Mouse (Mus musculus) kidney, adult 8-10 months (tissue): Measurements from ENCODE around the gene Dcun1d3.

Source experiments
- DNase-seq, 2 experiments: peaks; one replicate each; pipeline ENCODE4 v3.0.0; 2022

Gene Dcun1d3

DNA sequence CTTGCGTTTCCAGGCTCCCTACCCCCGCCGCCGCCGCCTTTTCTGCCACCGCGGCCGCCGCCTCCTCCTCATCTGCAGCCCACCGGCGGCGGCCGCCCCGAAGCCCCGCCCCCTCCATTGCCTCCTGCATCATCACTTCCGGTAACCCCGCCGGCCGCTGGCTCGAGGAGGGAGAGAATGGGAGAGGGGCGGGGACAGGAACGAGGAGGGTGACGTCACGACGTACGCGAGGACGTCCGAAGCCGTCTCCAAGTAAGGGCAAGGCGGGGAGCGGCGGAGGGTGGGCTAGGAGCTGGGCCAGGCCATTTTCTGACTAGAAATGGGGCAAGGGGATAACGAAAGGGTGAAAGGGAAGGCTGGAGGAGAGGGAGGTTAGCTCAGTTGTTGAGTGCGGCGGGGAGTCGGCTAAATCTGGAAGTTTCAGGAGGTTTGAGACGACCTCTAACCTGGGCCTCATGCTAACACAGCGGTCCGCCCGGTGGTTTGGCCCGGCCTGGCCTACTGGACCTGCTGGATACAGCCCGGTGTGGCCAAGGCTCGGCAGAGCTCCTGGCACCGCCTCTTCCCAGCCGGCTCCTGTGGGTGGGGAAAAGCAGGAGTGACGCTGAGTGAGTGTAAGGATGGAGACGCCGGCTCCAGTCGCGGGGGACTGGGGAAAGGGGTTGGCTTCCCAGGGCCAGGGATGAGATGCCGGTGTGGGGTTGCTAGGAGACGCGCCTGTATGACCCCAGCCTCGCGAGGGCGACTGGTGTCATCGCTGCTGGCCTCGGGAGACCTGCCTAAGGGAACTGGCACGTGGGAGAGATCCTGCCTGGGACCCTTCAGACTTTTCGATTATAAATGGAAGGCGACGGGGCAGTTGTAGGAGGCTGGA is at the start of gene Dcun1d3, which contains the start of gene Lyrm1:
Gene Dcun1d3, minus strand, starts transcription at position 660 of the 874 bp plus-strand sequence.
Gene Lyrm1, plus strand, starts transcription at position 223 of the 874 bp plus-strand sequence.
- peak; percentile 97 for DNase-seq

DNA sequence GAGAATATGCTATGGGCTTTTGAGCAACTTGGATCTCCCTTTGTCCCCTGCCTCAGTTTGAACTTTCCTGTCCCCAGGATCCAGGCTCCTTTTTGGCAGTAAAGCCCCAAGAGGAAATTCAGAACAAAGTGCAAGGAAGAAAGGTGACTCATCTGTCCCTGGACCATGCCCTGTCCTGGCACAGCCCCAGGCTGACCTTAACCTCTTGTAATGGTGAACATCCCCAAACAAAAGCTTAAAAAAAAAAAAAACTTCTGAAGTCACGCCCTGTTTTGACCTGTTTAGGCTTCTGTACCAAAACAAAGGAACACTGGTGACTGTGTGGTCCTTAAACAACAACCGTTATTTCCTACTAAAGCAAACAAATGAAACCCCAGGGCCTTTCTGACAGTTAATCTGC is 45.5 kb upstream of the Dcun1d3 start:
- DNase-seq = peak; percentile 78 to 87

DNA sequence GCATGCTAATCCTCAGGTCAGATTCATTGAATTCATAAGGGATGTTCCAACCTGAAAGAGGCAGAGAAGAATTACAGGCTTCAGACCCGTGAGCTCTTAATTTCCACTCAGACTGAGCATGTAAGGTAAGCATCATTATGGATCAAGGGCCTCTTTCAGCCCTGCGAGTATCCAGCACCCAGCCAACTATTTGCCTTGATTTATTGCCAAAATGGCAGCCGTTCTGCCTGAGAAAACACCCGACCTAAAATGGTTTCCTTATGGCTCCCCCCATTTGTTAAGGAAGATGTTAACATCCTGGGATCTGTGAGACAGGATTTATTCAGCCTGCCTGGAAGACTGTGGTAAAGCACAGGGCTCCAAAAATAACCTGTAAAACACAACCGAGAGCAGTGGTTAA is 40.9 kb upstream of the Dcun1d3 start:
- no peak for DNase-seq

DNA sequence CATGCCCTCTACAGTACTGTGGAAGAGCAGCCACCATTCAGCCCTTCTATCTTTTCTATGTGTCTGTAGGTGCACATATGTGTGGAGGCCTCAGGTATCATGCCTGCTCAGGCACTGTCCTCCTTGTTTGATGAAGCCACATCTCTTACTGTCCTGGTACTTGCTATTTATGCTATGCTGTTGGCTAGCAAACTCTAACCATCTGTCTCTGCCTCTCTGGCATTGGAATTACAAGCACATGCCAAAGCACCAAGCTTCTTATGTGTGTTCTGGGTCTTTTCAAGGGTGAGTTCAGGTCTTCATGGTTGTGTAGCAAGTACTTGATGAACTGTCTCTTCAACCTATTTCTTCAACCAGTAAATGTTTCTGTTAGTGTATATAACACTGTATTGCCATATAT is 40.2 kb upstream of the Dcun1d3 start:
- no peak for DNase-seq

DNA sequence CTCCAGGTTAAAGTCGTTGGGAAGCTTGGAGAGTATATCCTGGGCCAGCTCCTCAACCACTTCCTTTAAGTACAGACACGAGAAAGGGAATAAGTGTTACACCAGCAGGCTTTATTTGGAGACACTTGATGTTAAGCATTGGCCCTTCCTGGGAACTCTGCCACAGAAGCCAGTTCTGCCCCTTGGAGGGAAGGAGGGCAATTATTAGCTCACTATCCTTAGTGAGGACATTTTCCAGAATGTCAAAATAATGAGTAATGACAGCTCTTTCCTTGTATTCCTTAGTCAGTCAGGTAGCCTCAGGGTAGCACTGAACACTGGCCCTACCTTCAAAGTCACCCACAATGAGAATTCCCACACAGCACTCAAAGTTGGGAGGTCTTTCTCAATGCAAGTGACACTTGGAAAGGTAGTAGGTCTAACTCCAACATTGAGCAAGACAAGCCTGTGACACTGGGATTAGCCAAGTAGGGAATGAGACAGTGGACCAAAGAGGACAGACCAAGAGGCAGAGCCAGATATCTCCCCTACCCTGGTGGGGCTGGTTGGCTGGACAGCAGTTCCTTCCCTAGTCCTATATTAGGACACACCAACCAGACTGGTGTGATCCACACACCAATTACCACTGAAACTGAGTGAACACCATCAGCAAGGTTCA is 32.8 kb upstream of the Dcun1d3 start:
- DNase-seq = no peak

DNA sequence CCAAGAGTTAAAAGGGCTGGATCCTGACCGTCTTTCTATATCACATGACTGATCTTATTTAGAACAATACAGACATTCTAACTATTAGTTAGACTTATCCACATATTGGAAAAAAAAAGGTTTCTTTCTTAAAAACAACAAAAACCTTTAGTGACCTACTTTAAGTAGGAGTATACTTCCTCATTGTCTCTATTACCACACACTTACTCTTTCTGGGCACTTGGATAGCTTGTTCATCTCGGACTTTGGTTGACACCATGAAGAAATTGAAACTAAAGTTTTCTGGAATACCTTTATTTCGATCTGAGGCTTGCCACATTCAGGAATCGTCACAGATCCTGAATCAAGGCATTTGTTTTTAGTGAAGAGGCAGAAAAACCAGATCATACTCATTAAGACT is 25.0 kb upstream of the Dcun1d3 start:
- DNase-seq = no peak

DNA sequence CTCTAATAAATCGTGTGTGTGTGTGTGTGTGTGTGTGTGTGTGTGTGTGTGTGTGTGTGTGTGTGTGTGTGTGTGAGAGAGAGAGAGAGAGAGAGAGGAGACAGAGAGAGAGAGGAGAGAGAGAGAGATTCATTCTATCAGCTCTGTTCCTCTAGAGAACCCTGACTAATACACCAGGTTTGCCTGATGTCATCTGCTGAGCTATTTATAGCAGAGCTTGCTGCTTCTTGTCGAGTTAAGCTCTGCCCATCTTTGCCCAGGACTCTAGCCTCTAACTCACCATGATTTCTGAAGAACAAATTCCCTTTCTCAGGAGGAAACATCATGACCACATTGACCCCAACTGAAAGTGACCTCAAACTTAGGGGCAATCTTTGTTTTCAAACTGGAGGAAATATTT is 24.4 kb upstream of the Dcun1d3 start:
- no peak for DNase-seq

DNA sequence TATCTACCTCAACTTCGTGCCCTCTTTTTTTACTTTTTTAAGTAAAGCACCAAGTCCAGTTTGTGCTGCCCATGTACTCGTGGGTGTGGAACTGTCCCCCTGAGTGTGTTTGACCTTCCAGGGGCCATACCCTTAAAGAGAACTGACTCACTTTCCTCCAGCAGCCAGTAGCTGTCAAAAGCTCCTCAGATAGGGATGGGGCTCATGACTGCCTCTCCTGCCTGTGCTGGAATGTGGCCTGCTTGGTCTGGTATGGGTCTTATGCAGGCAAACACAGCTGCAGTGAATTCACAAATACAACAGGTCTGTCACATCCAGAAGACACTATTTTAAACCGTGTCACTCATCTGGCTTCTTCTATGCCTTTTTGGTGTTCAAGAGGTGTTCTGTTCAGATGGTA is 15.6 kb upstream of the Dcun1d3 start:
- DNase-seq = no peak

DNA sequence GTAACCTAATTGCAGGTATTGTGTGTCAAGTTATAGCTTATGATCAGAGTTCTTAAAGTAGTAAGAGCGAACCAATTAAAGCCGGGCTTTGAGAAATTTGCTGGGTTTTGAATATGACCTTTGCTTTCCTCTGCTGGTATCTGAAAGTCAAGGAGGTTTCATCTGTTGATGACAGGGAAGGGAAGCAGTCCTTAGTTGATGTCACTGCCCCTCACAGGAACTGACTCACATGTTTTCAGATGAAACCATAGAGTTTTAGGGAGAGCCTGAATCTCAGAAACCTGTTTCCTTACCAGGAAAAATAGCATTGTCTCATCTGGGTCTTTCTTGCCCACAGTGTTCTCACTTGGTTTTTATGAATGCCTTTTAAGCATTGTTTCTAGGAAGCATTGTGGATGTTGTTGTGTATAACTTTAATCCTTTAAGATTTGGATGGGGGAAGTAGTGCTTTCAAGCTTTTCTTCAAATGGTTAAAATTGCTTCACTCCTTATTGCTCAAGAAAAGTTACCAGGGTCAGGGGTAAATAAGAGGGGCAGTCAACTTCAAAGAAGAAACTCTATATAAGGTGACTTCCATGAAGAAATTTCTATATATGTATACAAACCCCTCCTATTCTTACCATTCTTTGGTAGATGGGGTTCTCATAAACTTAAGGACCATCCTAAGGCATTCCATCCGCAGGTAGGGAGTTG is 10.6 kb upstream of the Dcun1d3 start:
- no peak for DNase-seq

DNA sequence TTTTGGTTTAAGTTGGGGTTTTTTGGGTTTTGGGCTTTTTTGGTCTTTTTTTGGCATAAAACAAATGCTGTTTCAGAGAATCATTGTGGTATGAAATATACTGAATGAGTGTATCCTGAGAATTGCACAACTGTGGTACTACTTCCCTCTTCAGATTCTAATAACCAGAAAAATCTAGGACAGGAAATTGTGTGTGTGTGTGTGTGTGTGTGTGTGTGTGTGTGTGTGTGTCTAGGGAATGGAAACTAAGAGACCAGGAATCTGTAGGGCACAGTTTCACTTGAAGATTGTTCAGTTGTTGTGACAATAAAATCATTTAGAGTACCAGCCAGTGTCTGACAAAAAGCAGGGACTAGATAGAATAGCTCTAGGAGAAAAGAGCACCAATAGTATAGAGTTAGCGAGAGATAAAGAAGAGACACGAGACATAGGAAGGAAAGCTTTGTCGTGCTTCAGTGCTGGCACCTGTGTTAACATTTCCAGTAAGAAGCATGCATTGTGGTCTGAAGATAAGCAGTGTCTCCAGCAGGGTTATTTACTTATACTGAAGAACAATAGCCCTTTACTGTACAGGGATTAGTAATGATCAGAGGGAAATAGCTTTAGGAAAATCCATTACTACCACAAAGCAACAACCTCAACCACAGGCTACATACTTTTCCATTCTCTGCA is 3.4 kb upstream of the Dcun1d3 start:
- no peak for DNase-seq

DNA sequence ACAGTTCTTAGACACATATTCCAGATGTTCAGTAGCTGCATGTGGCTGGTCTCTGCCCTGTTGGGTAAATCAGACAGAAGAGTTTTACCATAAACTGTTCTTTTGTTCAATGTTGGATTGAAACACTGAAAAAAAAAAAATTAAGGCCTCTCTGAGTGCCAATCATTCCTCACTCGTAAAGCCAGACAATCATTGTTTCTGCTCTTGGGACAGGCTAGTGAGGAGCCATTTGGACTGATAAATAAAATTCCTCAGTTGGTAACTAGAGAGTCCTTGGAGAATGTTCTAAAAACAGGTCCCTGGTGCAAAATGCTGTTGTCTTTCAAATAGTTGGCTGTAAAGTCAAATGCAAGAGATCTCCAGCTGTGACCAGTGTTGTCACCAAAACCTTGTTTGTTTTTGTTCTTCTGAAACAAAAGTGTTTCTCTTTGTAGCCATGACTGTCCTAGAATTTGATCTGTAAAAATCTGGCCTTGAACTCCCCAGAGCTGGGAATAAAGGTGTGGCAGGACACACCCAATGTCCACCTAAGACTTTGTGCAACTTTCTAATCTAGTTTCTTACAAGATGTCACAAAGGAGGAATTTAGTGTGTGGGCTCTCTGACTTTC is 2.3 kb upstream of the Dcun1d3 start:
- DNase-seq = no peak

DNA sequence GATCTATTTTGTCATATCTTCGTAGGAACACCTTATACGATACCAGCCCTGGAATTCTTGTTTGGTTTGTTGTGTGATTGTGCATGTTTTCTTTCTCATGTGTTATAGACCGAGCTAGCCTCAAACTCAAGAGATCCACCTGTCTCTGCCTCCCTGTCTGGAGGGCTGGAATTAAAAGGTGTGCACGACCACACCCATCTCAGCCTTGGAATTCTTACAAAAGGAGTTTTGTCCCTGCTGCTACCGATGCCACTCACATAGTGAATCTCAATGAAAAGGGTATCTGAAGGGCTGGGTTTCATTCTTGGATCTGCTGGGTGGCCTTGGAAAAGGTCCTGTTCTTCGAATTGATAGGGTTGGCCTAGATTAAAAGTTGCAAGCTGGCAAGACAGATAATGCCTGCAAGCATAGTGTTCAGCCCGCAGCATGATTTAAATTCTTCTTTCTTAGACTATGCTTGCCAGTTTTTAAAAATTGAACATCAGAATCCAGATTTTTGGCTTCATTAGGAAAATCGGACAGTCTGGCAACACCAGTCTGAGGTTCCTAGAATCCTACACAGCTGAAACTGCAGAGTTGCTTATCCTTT is 1.5 kb upstream of the Dcun1d3 start:
- no peak for DNase-seq

DNA sequence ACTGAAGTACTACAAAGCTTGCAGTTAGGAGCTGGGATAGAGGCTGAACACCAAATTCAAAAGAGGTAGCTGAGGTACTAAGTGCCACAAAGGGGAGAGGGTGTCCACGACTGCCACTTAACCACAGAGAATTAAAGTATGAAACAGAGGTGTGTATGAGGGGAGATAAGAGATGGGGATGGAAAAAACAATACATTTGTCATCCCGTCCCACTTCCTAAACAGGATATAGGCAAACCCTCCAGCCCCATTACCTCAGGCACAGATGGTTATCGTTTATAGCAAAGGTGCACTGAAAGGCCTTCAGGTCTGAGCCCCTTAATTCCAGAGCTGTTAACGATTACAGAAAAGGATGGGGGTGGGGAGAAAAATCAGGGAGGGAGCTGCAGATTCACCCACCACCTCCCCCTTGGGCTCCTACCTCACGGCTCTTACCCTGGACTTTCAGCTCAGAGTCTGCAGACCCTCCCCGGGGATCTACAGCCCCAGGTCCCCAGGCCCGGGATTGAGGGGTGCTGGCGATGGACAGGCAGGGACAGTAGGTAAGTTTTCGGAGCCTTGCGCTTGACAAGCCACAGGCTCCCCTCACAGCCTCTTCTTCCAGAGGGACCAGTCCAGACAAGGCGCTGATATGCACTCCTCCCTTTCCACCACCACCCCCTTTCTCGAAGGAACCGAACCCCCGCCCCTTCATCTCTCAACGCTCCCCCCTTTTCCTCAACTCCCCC is 1.1 kb downstream of the Dcun1d3 start:
- peak; percentile 38 to 54 for DNase-seq

DNA sequence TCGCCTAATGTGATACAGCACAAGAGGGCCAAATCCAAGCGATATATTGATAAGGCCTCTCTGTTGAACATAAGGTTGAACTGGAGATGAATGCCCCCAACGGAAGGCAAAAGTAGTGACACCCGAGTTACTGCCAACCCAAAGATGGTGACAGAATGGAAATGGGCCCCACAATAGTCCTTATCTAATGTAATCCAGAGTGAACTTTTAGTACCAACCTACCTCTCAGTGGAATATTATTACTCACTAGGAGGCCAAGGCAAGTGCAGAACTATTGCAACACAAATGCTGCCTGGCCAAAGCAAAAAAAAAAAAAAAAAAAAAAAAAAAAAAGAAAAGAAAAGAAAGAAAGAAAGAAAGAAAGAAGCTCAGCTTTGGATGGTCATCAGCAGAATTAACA is 3.4 kb downstream of the Dcun1d3 start:
- no peak for DNase-seq

DNA sequence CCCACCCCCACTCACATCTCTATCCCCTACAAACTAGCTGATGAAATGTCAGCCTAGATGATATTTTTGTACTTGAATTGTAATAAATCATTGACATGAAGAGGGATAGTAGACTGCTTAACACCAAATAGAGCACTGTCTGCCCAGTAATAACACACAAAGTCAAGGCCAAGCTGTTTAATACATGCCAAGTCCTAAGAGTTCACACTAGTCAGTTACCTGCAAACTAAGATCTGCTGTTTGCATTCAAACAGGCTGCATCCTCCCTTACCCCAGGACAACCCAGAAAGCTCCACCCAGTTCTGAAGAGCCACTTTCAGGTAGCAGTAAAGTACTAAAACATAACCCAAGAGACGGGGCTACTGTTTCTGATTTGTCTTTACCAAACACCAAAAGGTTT is 3.9 kb downstream of the Dcun1d3 start:
- no peak for DNase-seq

DNA sequence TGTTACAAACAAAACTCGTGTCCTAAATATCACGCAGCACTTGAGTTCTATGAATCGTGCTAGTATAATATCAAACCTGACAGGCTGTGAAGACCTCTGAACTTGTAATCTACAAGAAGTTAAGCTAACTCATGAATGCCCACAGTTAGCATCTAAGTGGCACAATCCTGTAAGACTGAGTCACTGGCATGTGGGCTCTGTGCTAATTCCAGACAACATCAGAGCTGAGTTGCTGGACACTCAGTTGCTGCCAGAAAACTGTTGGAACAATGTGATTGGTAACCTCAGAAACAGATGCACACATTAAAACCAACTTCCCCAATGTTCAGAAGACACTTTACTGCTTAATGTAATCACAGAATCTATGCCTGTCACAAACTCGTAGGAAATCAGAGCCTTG is 8.2 kb downstream of the Dcun1d3 start:
- no peak for DNase-seq

DNA sequence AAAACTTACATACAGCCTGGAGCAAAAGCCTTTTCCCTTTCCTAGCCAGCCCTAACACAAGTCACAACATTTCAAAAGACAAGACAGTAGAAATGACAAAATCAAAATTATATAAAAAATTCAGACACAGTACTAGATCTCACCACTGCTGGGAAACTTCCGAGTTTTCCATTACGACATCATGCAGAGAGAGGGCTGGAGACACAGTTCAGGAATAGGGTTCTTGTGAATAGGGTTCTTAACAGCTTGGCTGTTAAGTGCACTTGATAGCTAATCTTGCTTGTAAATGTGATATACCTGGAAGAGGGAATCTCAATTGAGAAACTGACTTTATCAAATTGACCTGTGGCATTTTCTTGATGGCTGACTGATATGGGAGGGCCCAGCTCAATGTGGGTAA is 14.9 kb downstream of the Dcun1d3 start:
- no peak for DNase-seq

DNA sequence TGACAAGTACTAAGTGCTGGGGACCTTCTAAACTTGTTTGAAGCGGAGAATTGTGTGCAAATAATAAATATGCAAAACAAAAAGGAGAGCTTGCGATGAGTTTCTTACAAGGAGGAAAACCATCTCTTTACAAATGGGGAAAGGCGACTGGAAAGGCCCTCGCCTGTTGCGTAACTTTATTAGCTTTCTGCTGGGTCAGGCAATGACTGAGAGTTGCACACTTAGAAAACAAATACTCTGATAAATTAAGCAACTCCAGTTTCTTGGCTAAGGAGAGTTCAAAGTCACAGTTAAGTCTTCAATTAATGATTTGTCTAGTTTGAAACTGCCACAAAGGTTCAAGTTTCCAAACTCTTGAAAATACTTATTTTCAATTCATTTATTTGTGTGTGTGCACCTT is 15.8 kb downstream of the Dcun1d3 start:
- peak; percentile 62 to 73 for DNase-seq

DNA sequence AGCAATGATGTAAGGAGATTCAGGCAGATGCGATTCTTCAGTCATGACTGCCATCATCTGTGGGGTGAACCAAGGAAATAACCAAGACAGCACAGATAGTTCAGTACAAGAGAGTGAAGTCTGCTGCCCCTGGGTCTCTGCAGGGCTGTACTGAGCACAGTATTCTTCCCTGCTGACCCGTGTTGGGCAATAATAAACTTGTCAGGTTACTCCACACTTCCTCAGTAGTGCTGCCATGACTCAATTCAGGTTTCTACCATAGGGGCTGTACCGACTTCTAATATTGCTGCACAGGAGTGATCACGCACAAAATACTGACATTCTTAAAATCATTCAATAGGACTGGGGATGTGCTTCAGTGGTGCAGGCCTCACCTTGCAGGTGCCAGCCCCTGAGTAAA is 16.9 kb downstream of the Dcun1d3 start:
- DNase-seq = no peak

DNA sequence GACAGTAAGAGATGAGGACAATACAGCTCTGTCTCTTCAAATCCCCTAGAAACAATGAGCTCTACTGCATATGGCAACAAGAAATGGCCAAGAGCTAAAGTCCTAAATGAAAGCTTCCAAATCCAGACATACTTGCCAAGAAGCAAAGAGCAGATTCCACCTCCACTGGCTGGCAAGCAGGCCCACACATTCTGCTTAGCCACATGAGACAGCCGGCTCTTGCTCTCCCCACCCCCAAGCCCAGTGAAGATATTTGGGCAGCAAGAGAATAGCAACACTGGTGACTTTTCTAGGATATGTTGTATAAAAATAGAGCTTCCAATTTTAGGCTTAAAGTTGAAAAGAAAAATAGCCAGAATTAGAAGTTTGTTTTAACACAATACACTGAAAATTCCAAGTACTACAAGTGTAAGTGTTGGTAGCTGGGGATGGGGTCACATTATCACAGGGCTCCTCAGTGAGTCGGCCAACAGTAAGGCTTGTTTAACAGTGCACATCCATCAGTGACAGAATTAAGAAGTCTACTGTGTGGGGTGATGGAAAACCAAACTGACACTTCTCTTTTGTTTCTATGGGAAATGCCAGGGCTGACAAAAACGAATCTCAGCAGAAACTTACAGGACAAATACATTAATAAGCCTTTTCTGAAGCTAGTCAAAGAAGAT is 20.2 kb downstream of the Dcun1d3 start:
- DNase-seq = peak; percentile 78 to 87

DNA sequence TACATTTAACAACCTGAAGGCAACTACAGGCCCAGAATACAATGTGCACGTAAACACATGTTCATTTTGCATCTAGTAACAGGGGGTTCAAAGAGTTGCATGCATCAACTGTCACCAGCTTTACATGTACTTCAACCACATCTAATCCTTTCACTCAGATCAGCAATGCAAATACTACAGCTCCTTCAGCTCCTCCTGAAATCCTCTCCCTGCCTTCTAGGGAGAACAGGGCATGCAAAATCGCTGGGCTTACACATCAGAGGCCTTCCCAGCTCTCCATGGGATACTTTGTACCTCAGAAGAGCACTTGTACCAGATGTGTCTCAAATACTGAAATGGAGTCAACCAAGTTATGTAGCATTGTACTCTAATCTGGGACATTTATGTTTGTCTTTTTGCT is 23.0 kb downstream of the Dcun1d3 start:
- no peak for DNase-seq
